Mouse (Mus musculus): ENCODE results near the gene Bbox1. TPM values are rescaled to one million over a fixed set of nuclear protein-coding genes. Genes with fewer than 3 reads are reported as not detected.
A peak's percentile ranks its signal among the peaks of the same experiment; 100 is the strongest.

The Bbox1 gene
- polyA plus RNA-seq (2015; fragmentation: Nextera tagmentation; extraction: Ambion mirVana): 0.39 and 0.93 TPM in 2 replicates

- 80% methylated on average over 6 of the region's 6 CpGs for WGBS
- Histone ChIP-seq H3K4me2 (no peak within 1 kb of the TSS), H3K27ac (peak within 1 kb of the TSS; percentile 62), H3K4me1 (peaks cover 7% of the 10 kb centered on the region), H3K9ac (no peak within 1 kb of the TSS), H3K27me3 (no peaks in the 10 kb centered on the region), H3K9me3 (no peaks in the 10 kb centered on the region), H3K36me3 (no peaks in the 10 kb centered on the region), H3K4me3 (no peak within 1 kb of the TSS)
- ATAC-seq (ENCODE audit: insufficient number of reproducible peaks, insufficient read depth, low FRiP score, low TSS enrichment, low read depth): no peak
Measured at GRCm38 (mm10) chr2:110314509-110315155, at the start of gene Bbox1. Bbox1 (minus strand) TSS chr2:110314560.

DNA sequence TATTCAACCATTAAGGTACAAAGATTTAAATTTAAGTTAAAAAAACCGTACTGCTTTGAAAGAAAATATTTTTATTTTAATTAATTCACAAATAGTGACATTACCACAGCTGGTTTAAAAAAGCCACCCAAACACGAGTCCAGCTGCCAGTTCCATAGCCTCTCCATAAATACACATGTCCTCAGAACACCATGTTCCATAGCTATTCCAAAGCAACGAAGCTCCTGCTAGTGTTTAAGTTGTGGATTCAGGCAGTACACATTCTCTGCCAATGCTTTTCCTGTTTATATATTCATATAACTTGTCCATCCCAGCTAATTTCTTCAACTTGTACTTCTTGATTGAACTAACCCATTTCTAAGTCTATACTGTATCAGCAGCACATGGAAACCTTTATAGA, 49.5 kb upstream of the Bbox1 start:
- Histone ChIP-seq H3K4me2 (no peak overlapping the region), H3K36me3 (no peaks in the 10 kb centered on the region), H3K9ac (no peak overlapping the region), H3K27me3 (peaks cover 5% of the 10 kb centered on the region; the same call in 1 of the 2 replicates), H3K9me3 (no peaks in the 10 kb centered on the region), H3K4me3 (no peak overlapping the region), H3K4me1 (peaks cover 14% of the 10 kb centered on the region), H3K27ac (peak overlapping the region; percentile 17; the same call in 1 of the 2 replicates)
- 65% methylated on average over 3 of the region's 3 CpGs for WGBS
- no peak for ATAC-seq (ENCODE audit: insufficient number of reproducible peaks, insufficient read depth, low FRiP score, low TSS enrichment, low read depth)

DNA sequence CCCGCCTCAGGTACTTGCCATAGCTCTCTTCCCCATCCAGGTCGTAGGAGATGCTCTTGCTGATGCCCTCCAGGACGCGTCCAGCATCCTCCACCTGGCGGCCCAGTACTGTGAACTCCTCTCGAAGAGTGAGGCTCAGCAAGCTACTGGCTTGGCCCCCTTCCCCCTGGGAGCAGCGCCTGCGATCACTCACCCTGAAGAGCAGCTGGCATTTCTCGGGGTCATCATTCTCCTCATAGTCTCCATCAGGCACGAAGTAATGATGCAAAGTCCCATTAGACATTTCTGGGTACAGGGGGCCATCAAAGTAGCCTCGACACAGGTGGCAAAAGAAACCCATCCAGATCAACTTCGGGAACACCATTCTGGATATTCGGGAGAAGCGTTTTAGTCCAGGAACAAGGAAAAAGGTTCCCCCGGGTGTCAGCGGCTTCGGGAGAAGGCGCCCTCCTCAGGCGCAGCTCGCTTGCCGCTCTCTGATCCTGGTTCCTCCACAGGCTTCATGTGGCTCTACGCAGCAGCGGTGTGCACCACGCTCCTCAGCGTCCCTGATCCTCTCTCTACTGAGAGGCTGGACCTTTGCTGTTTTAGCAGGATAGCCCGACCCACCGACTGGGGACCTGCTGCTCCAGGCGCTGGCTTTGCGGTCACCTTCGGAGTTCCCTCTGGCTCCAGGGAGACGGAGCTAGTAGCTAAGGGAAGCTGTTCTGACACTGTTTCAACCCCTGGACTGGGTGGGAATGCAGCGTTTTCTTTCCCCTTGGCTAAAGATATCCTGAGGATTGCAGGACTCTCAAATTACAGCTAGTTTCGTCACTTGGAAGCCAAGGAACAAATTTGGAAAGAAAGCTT, 48.3 kb upstream of the Bbox1 start, which contains the start of gene Fibin:
Gene Fibin (minus strand): TSS at position 752 of the 852 bp plus-strand sequence.
- Histone ChIP-seq H3K9me3 (no peaks in the 10 kb centered on the region), H3K9ac (peak within 1 kb of the TSS; percentile 84), H3K36me3 (no peaks in the 10 kb centered on the region), H3K27ac (peak within 1 kb of the TSS; percentile 88), H3K4me2 (peak within 1 kb of the TSS; percentile 74), H3K4me3 (peak within 1 kb of the TSS; percentile 55), H3K4me1 (peaks cover 14% of the 10 kb centered on the region), H3K27me3 (peaks cover 5% of the 10 kb centered on the region; the same call in 1 of the 2 replicates)
- under 1% methylated on average over 33 of the region's 33 CpGs for WGBS
- peak; percentile 62; the same call in 1 of the 2 replicates for ATAC-seq (ENCODE audit: insufficient number of reproducible peaks, insufficient read depth, low FRiP score, low TSS enrichment, low read depth)

DNA sequence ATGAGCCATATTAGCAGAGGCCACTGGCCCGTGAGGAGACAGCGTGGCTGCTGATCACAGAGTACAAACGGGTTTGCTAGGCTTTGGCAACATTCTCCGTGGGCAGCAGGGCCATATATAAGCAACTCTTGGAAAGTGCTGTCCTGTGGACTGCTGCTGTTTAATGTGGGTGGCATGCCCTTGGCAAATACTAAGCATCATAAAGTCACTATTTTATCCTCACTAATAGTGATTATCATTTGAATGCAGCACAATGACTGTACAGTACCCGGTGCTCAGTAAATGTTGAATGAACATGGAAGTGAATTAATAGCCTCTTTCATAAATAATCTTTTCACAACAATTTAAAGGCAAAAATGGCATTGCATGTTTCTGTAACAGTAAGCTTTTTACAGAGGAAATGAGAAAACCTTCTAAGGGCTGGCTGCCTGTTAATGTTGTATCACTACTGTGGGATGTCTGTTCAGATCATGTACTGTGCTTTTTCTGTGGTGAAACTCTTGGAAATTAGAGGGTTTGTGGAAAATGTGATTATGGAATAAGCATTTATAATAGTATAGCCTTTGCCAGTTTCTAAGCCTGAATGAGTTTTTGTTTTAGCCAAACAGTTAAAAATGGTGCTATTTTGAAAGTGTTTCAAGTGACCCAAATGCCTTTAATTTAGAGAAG, 39.1 kb upstream of the Bbox1 start:
- Histone ChIP-seq H3K4me3 (no peak overlapping the region), H3K27ac (peak overlapping the region; percentile 34; the same call in 1 of the 2 replicates), H3K9me3 (no peaks in the 10 kb centered on the region), H3K36me3 (no peaks in the 10 kb centered on the region), H3K4me2 (no peak overlapping the region), H3K4me1 (peaks cover 5% of the 10 kb centered on the region; the same call in 1 of the 2 replicates), H3K9ac (no peak overlapping the region), H3K27me3 (no peaks in the 10 kb centered on the region)
- 86% methylated on average over 5 of the region's 5 CpGs for WGBS
- no peak for ATAC-seq (ENCODE audit: insufficient number of reproducible peaks, insufficient read depth, low FRiP score, low TSS enrichment, low read depth)

GRCm38 (mm10) chr2:110351843-110352251, 37.5 kb upstream of the Bbox1 start:
- no peak overlapping the region for H3K9ac ChIP-seq
- H3K27ac ChIP-seq: peak overlapping the region; percentile 39; the same call in 1 of the 2 replicates
- H3K27me3 ChIP-seq: no peaks in the 10 kb centered on the region
- no peak overlapping the region for H3K4me3 ChIP-seq
- no peaks in the 10 kb centered on the region for H3K9me3 ChIP-seq
- no peaks in the 10 kb centered on the region for H3K36me3 ChIP-seq
- no peak overlapping the region for H3K4me2 ChIP-seq
- 39% methylated on average over 5 of the region's 5 CpGs for WGBS
- no peak for ATAC-seq (ENCODE audit: insufficient number of reproducible peaks, insufficient read depth, low FRiP score, low TSS enrichment, low read depth)
- H3K4me1 ChIP-seq: peaks cover 5% of the 10 kb centered on the region; the same call in 1 of the 2 replicates

GRCm38 (mm10) chr2:110351406-110351805, 37.0 kb upstream of the Bbox1 start:
- no peak for ATAC-seq (ENCODE audit: insufficient number of reproducible peaks, insufficient read depth, low FRiP score, low TSS enrichment, low read depth)
- Histone ChIP-seq H3K4me1 (peaks cover 5% of the 10 kb centered on the region; the same call in 1 of the 2 replicates), H3K36me3 (no peaks in the 10 kb centered on the region), H3K4me3 (no peak overlapping the region), H3K27me3 (no peaks in the 10 kb centered on the region), H3K9me3 (no peaks in the 10 kb centered on the region), H3K9ac (no peak overlapping the region), H3K27ac (peak overlapping the region; percentile 39; the same call in 1 of the 2 replicates), H3K4me2 (no peak overlapping the region)
- WGBS: 42% methylated on average over 1 of the region's 1 CpGs

DNA sequence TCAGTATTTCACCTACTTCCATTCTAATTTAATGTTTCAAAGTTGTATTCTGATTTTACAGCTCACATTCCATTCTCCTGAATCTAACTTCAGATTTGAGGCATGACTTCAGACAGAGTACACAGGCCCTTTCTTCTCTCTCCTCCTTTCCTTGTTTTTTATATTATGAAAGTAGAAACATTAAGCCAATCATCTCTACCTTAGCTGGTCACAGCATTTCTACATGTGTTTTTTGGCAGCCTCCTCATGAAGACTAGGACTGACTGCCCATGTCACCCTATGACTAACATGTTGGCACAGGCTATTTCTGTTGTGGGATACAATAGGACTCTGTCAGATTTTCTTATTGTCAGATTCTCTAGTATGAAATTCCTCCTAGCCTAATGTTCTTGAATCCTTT, 14.6 kb upstream of the Bbox1 start:
- no peaks in the 10 kb centered on the region for H3K4me1 ChIP-seq
- no peak overlapping the region for H3K27ac ChIP-seq
- H3K9ac ChIP-seq: no peak overlapping the region

DNA sequence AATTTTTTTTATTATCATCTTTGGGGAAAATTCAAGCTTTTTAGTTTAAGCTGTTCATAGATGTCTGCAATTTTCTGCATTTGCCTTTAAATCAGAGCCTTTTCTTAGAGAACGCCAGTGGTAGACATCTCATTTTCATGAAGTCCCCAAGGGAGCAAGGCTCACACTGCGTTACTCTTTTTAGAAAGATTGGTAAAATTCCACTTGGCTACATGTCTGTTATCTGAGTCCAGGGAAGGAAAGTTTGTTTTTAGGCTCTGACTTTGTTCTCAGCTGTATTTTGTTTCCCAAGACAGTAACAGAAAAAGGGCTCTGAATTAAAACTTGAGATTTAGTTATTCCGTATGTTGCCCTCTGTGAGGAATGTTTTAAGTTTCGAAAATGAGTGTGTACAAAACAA, 5.6 kb upstream of the Bbox1 start:
- Histone ChIP-seq H3K27ac (no peak overlapping the region), H3K4me2 (no peak overlapping the region)

More for the DNA sequence above, 14.6 kb upstream of the Bbox1 start:
- Histone ChIP-seq H3K9me3 (no peaks in the 10 kb centered on the region), H3K4me2 (no peak overlapping the region), H3K4me3 (no peak overlapping the region), H3K36me3 (no peaks in the 10 kb centered on the region), H3K27me3 (no peaks in the 10 kb centered on the region)
- no peak for ATAC-seq (ENCODE audit: insufficient number of reproducible peaks, insufficient read depth, low FRiP score, low TSS enrichment, low read depth)

DNA sequence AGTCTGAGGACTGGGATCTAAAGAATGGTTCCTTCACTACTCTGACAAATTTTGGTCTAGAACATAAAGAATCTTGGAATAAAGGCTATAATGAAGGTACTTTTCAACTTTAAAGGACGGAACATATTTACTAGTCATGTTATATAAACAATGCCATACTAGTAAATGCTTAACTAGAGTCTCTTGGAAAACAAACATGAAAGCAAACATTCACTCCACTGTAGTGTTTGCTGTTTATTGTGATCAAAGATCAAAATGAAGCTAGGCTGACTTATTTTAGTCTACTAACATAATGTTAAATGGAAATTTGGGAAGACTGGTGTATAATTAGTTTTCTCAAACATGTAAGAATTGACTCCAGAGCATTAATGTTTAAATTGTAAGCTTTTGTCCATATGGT, 4.9 kb upstream of the Bbox1 start:
- Histone ChIP-seq H3K36me3 (no peaks in the 10 kb centered on the region), H3K4me1 (no peaks in the 10 kb centered on the region), H3K4me2 (no peak overlapping the region), H3K9me3 (no peaks in the 10 kb centered on the region), H3K4me3 (no peak overlapping the region), H3K27me3 (no peaks in the 10 kb centered on the region), H3K9ac (no peak overlapping the region), H3K27ac (no peak overlapping the region)
- WGBS: 76% methylated on average over 1 of the region's 1 CpGs
- no peak for ATAC-seq (ENCODE audit: insufficient number of reproducible peaks, insufficient read depth, low FRiP score, low TSS enrichment, low read depth)

More for the DNA sequence above, 5.6 kb upstream of the Bbox1 start:
- Histone ChIP-seq H3K36me3 (no peaks in the 10 kb centered on the region), H3K27me3 (no peaks in the 10 kb centered on the region), H3K9ac (no peak overlapping the region), H3K4me3 (no peak overlapping the region), H3K4me1 (no peaks in the 10 kb centered on the region), H3K9me3 (no peaks in the 10 kb centered on the region)
- WGBS: 50% methylated on average over 4 of the region's 4 CpGs
- no peak for ATAC-seq (ENCODE audit: insufficient number of reproducible peaks, insufficient read depth, low FRiP score, low TSS enrichment, low read depth)

- no peak for ATAC-seq (ENCODE audit: insufficient number of reproducible peaks, insufficient read depth, low FRiP score, low TSS enrichment, low read depth)
- Histone ChIP-seq H3K27me3 (no peaks in the 10 kb centered on the region), H3K9me3 (no peaks in the 10 kb centered on the region), H3K9ac (no peak overlapping the region), H3K4me1 (0 out of 2 replicates have a peak, but pooled peaks cover under 1% of the 10 kb centered on the region), H3K4me3 (no peak overlapping the region), H3K4me2 (no peak overlapping the region), H3K36me3 (no peaks in the 10 kb centered on the region), H3K27ac (no peak overlapping the region)
- WGBS: 95% methylated on average over 1 of the region's 1 CpGs
Measured at GRCm38 (mm10) chr2:110318719-110319118, 4.4 kb upstream of the Bbox1 start.

GRCm38 (mm10) chr2:110316116-110316883, 1.9 kb upstream of the Bbox1 start:
- ATAC-seq (ENCODE audit: insufficient number of reproducible peaks, insufficient read depth, low FRiP score, low TSS enrichment, low read depth): no peak
- no peak overlapping the region for H3K4me3 ChIP-seq
- no peaks in the 10 kb centered on the region for H3K36me3 ChIP-seq
- H3K27me3 ChIP-seq: no peaks in the 10 kb centered on the region
- no peak overlapping the region for H3K27ac ChIP-seq
- no peaks in the 10 kb centered on the region for H3K9me3 ChIP-seq
- no peak overlapping the region for H3K9ac ChIP-seq
- 40% methylated on average over 3 of the region's 3 CpGs for WGBS
- H3K4me1 ChIP-seq: peaks cover 7% of the 10 kb centered on the region
- H3K4me2 ChIP-seq: no peak overlapping the region

All from embryonic facial prominence, embryonic 13.5 days (tissue).